Mouse (Mus musculus) cerebellum, adult 9-11 months (tissue): Measurements from ENCODE around the gene Gpr152.
A peak's percentile ranks its signal among the peaks of the same experiment; 100 is the strongest.

Source experiments
- DNase-seq: peaks from one replicate; pipeline ENCODE4 v3.0.0; 2022

Gene Gpr152

DNA sequence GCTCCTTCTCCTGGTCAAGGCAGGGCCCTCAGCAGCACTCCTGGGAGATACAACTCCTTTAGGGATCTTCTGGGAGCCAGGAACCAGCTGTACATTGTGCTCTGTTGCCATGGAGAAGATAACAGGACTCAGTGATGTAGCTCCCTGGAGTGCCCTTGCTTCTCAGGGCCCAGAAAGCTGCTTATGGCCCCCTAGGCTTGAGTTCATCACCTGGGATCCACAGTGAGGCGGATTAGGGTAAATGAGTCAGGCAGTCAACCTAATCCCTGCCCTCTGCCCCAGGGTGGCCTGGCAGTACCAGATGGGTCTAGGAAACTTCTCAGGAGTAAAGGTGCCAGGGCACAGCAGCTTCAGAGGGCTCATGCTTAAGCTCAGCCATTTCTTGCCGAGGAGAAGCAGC lies at the start of gene Gpr152:
Gpr152 (plus strand) TSS at position 342 of the 400 bp plus-strand sequence.
- DNase-seq = no peak

GRCm38 (mm10) chr19:4090446-4090845 lies 49.1 kb upstream of the Gpr152 start:
- DNase-seq = peak; percentile 13

- DNase-seq = no peak
Measured at GRCm38 (mm10) chr19:4091383-4091782, 48.2 kb upstream of the Gpr152 start.

GRCm38 (mm10) chr19:4092750-4093149 lies 46.8 kb upstream of the Gpr152 start:
- DNase-seq = no peak

GRCm38 (mm10) chr19:4093772-4094171 lies 45.8 kb upstream of the Gpr152 start:
- DNase-seq = no peak

DNA sequence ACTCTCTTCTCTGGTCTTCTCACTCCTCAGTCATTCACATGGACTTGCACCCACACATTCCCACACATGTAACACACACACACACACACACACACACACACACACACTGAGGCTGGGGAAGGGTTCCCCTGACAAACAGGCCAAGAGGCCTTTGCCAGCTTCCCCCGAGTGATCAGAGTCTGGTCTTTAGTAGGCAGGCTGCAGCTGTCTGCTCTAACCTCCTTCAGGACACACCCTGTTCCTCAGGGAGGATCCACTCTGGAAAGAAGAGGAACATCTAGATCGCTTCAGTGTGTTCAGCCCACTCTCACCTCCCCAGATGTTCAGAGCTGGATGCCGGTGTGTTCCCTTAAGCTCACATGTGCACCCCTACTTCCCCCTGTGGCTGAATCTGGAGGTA lies 45.2 kb upstream of the Gpr152 start:
- DNase-seq = no peak

- DNase-seq = peak; percentile 51
Measured at GRCm38 (mm10) chr19:4094774-4095303, 44.7 kb upstream of the Gpr152 start.

DNA sequence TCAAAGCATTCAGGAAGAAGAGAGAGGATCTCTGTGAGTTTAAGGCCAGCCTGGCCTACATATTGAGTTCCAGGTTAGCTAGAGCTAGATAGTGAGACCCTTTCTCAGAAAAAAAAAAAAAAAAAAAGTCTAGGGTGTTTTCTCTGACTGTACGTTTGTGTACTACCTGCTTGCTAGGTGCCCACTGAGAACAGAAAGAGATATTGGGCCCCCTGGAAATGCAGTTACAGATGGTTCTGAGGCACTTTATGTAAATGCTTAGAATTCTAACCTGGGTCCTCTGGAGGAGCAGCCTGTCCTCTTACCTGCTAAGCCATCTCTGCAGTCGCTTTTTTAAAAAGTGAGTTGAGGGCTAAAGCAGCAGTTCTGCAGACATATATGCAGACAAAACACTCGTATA lies 43.8 kb upstream of the Gpr152 start:
- no peak for DNase-seq

- DNase-seq = peak; percentile 100
Measured at GRCm38 (mm10) chr19:4096642-4097440, 42.7 kb upstream of the Gpr152 start, which contains the start of gene Cdk2ap2. Gene Cdk2ap2, plus strand, starts transcription at chr19:4097182.

DNA sequence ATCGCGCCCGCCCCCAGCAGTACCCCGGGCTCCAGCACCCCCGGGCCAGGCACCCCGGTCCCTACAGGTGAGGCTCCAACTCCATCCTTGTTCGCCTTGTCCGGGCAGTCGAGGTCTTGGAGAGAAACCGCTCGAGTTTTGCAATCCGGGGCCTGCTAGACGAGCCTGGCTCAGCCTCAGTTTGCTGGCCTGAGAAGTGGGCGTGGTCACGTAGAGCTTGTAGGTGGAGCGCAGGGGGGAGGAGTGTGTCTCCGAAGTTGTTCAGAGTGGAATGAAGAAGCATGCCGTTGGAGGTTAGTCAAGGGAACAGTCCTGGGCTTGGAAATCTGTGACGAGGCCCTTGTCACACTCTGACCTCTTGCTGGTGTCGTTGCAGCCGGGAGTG lies 42.2 kb upstream of the Gpr152 start:
- no peak for DNase-seq

DNA sequence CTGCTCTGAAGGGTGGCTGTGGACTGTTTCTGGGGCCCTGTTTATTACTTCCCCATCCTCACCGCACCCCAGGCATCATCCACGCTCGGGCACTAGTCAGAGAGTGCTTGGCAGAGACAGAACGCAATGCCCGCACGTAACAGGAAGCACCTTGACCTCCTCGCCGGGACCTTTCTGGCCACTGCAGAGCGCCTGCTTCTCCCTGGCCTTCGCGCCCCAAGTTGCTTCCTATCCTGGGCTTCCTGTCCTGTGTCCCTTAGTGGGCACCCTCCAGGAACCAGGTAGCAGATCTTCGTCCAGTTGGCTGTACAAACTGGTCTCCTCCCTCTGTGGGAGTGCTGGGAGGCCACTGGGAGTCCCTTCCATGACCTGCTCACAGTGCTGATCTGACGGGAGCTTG lies 41.2 kb upstream of the Gpr152 start:
- peak; percentile 67 for DNase-seq

DNA sequence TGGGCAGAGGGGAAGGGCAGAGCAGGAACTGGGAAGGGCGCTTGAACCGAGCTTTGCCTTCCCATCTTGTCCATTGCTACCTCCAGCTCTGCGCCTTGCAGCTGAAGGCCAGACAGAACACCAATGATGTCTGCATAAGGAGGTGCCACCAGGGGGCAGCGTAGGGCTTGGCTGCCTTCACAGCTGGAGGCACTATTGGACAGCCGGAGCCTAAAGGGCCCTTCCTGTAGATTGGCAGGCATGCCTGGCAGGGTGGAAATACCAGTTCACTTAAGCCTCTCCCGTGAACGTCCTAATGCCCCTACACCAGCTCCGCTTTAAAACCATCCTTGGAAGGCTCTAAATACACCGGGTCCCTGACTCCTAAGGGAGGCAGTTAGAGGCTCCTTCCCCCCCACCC lies 40.5 kb upstream of the Gpr152 start:
- DNase-seq = peak; percentile 94

DNA sequence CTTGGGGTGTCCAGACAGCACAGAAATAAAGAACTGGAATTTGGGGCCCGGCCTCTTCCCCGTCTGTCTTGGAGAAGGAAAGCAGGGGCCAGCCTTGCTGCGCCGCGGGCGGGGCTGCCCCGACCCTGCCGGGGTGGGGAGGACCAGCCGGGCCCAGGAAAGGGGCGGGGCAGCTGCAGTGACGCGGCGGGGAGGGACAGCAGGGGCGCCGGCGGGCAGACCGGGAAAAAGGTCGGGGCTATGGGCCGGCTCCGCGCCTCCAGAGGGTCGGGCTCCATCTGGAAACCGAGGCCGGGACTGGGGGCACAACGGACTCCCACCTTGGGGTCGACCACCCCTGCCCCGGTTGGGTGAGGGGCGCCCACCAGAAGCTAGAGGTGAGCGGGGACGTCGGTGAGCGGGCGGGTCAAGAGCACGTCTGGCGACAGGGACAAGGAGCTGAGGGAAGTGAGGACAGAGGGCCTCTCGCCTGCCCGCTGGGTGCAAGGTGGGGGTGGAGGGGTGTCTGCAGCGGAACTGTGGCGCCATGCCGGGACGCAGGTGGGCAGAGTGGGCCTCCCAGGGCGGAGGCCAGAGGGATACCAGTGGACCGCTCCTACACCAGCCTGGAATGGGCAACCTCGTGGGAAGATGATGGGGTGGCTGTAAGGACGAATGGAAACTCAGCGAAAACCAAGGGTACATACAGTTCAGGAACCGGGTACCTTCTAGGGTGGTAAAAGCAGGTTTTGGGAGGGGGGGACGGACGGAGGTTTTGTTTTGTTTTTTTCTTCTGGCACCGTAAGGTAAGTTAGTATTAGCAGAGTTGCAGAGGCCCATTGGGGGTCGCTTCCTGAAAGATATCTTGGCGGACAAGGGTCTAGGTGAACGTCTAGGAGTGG lies 39.5 kb upstream of the Gpr152 start, which contains the start of gene Pitpnm1:
Pitpnm1 (plus strand) TSS at position 162 of the 881 bp plus-strand sequence.
- DNase-seq = peak; percentile 84

- DNase-seq = peak; percentile 88
Measured at GRCm38 (mm10) chr19:4100718-4101261, 38.8 kb upstream of the Gpr152 start.

DNA sequence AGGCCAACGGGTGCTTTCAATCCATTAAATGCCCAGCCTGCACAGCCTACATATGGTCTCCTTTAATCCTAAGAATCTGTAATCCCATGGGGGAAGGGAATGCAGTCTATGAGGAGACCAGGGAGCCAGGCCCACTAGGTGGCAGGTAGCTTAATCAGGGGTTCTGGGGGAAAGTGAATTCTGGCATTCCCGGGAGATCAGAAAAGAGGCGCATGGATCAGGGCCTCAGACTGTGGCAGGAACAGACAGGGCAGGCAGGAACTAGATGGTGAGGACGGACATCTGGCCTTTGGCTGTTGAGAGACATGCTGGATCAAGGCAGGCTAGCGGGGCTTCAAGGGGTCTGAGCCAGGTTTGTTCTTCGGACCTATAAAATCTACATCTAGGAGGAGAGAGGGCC lies 38.1 kb upstream of the Gpr152 start:
- DNase-seq = no peak

- DNase-seq = peak; percentile 58
Measured at GRCm38 (mm10) chr19:4102049-4102448, 37.5 kb upstream of the Gpr152 start.

DNA sequence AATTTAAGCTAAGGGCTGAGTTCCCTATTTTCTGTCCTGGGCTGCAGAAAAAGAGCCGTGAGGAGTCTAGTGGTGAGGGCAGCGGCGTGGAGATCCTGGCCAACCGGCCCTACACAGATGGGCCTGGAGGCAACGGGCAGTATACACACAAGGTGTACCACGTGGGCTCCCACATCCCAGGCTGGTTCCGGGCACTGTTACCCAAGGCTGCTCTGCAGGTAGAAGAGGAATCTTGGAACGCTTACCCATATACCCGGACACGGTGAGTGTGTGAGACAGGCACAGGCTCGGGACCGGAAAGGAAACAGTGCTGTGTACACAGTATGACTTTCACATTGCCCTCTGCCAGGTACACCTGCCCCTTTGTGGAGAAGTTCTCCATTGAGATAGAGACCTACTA lies 37.0 kb upstream of the Gpr152 start:
- peak; percentile 86 for DNase-seq

DNA sequence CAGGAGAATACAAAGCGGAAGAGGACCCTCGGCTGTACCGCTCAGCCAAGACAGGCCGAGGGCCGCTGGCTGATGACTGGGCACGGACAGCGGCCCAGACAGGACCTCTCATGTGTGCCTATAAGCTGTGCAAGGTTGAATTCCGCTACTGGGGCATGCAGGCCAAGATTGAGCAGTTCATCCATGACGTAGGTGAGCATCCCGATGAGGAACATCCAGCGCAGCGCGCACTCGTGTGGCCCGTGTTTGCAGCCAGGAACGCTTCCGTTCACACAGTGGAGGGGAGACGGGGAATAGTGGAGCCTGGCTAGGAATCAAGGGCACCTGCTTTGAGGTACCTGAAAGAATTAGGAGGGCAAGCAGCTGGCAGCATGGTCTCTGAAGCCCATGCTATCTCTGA lies 36.3 kb upstream of the Gpr152 start:
- peak; percentile 60 for DNase-seq

GRCm38 (mm10) chr19:4103792-4104191 lies 35.8 kb upstream of the Gpr152 start:
- DNase-seq = no peak

DNA sequence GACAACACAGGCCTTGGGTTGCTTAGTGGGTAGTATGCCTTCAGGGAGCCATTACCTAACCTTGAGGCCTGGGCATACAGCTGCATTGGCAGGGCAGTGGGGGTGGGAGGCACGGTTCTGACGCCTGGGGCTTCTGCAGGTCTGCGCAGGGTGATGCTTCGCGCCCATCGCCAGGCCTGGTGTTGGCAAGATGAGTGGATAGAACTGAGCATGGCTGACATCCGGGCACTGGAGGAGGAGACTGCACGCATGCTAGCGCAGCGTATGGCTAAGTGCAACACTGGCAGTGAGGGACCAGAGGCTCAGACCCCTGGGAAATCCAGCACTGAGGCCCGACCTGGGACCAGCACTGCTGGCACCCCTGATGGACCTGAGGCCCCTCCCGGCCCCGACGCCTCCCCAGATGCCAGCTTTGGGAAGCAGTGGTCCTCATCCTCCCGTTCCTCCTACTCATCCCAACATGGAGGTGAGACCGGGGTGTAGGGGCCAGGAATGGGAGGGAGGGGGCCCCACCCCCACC lies 34.9 kb upstream of the Gpr152 start:
- DNase-seq = peak; percentile 58

DNA sequence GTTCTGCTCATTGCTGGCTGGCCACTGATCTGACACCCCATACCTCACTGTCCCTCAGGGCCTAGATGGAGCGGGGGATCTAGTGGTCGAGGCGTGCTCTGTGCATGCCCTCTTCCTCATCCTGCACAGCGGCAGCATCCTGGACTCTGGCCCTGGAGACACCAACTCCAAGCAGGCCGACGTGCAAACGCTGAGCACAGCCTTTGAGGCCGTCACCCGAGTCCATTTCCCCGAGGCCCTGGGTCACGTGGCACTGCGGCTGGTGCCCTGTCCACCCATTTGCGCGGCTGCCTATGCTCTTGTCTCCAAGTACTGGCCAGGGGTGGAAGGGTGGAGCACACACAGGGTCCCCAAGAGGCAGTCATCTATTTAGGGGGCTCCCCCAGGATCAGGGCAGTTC lies 32.9 kb upstream of the Gpr152 start:
- no peak for DNase-seq

DNA sequence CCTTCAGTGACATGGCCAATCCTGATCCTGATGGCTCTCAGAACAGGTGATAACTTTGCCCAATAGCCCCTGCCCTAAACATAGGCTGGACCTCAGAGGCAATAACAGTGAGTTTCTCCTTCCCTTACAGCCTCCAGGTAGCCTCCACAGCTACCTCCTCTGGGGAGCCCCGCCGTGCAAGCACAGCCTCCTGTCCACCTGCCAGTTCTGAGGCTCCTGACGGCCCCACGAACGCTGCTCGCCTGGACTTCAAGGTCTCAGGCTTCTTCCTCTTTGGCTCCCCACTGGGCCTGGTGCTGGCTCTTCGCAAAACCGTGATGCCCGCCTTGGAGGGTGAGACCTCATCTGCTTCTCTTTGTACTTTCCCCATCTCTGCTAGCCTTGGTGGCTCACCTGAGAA lies 31.1 kb upstream of the Gpr152 start:
- DNase-seq = no peak
